9 mouse cellular contexts compared by ENCODE assay signal in genomic region chr5:140508686-140509085, GRCm38 (mm10). TPM values are rescaled to one million over a fixed set of nuclear protein-coding genes. Genes with fewer than 3 reads are reported as not detected.
DNase-seq lines count a peak whose midpoint lies in the region; ATAC-seq lines count a peak whose summit lies in the region.
"Had no signal": no experiment of that assay in that cellular context is flagged by ENCODE, and none has a peak within 500 bp of the region (broad histone marks: within the 10 kb centered on the region; RNA-seq: fewer than 3 reads in every experiment).

No protein-coding gene starts in this region.

- H3K4me2 ChIP-seq in kidney, embryonic 14.5 days (replicated peaks; ENCODE audit: low read depth, low read length), result no peak overlapping the region
- H3K4me2 ChIP-seq in midbrain, embryonic 15.5 days, result no peak overlapping the region

- ATAC-seq in kidney, embryonic 14.5 days (ENCODE audit: low FRiP score, low TSS enrichment), result no peak
- no peak for ATAC-seq in midbrain, embryonic 15.5 days (replicated peaks)

- H3K27ac ChIP-seq in kidney, embryonic 14.5 days (ENCODE audit: low read depth, low read length), result 0 out of 2 replicates have a peak overlapping the region, but pooled peaks have one; percentile 42
- H3K27ac ChIP-seq in embryonic facial prominence, embryonic 10.5 days (replicated peaks), result peak overlapping the region; percentile 62
- peak overlapping the region; percentile 63 for H3K27ac ChIP-seq in limb, embryonic 10.5 days
- H3K27ac ChIP-seq in midbrain, embryonic 15.5 days, result no peak overlapping the region

- WGBS in kidney, embryonic 14.5 days, result 34% methylated on average over 8 of the region's 8 CpGs
- 40% methylated on average over 8 of the region's 8 CpGs for WGBS in embryonic facial prominence, embryonic 10.5 days
- 35% methylated on average over 8 of the region's 8 CpGs for WGBS in limb, embryonic 10.5 days
- whole genome bisulfite sequencing in midbrain, embryonic 15.5 days, result 38% methylated on average over 8 of the region's 8 CpGs

- H3K36me3 ChIP-seq in kidney, embryonic 14.5 days (ENCODE audit: control insufficient read depth, insufficient read depth, low read length), result no peaks in the 10 kb centered on the region
- H3K36me3 ChIP-seq in embryonic facial prominence, embryonic 10.5 days (replicated peaks), result peaks cover 9% of the 10 kb centered on the region
- peaks cover 12% of the 10 kb centered on the region; the same call in 1 of the 2 replicates for H3K36me3 ChIP-seq in limb, embryonic 10.5 days
- H3K36me3 ChIP-seq in midbrain, embryonic 15.5 days (replicated peaks), result no peaks in the 10 kb centered on the region

- H3K9me3 ChIP-seq in kidney, embryonic 14.5 days (ENCODE audit: control insufficient read depth, low read length), result no peaks in the 10 kb centered on the region
- no peaks in the 10 kb centered on the region for H3K9me3 ChIP-seq in embryonic facial prominence, embryonic 10.5 days
- H3K9me3 ChIP-seq in limb, embryonic 10.5 days (replicated peaks), result no peaks in the 10 kb centered on the region
- no peaks in the 10 kb centered on the region for H3K9me3 ChIP-seq in midbrain, embryonic 15.5 days

- no peak overlapping the region for H3K9ac ChIP-seq in kidney, embryonic 14.5 days (ENCODE audit: low read depth, low read length)
- no peak overlapping the region for H3K9ac ChIP-seq in midbrain, embryonic 15.5 days

- intact Hi-C loops in left cerebral cortex, postnatal 14 days (cut with DNase I), result loop anchor here (5.0 kb wide), 1 partner anchor 91 kb away; the partner anchor contains the start of gene Eif3b

- no peaks in the 10 kb centered on the region for H3K27me3 ChIP-seq in kidney, embryonic 14.5 days (ENCODE audit: control insufficient read depth, insufficient read depth, low read length)
- H3K27me3 ChIP-seq in embryonic facial prominence, embryonic 10.5 days (replicated peaks; ENCODE audit: low read depth, poor library complexity, severe bottlenecking), result no peaks in the 10 kb centered on the region
- H3K27me3 ChIP-seq in limb, embryonic 10.5 days (ENCODE audit: low read depth, poor library complexity, severe bottlenecking), result no peaks in the 10 kb centered on the region
- H3K27me3 ChIP-seq in midbrain, embryonic 15.5 days (replicated peaks), result no peaks in the 10 kb centered on the region; the same call in 1 of the 2 replicates

- DNase-seq in kidney, adult 18-20 months, result no peak
- DNase-seq in embryonic facial prominence, embryonic 10.5 days (ENCODE audit: low spot score), result peak; percentile 30
- DNase-seq in limb, embryonic 10.5 days (ENCODE audit: low spot score), result peak; percentile 48
- peak; percentile 55 to 64 for DNase-seq in natural killer cell, adult 2 months (ENCODE audit: low spot score in 2 of 2)
- no peak for DNase-seq in left cerebral cortex, postnatal 14 days (ENCODE audit: low spot score in 2 of 2)
- no peak for DNase-seq in layer of hippocampus, postnatal 14 days (ENCODE audit: low spot score in 2 of 2)

- peaks cover 47% of the 10 kb centered on the region for H3K4me1 ChIP-seq in kidney, embryonic 14.5 days (ENCODE audit: control insufficient read depth, insufficient read depth, low read length)
- peaks cover 63% of the 10 kb centered on the region for H3K4me1 ChIP-seq in embryonic facial prominence, embryonic 10.5 days
- peaks cover 65% of the 10 kb centered on the region for H3K4me1 ChIP-seq in limb, embryonic 10.5 days
- H3K4me1 ChIP-seq in midbrain, embryonic 15.5 days, result peaks cover 53% of the 10 kb centered on the region

- no peak overlapping the region for H3K4me3 ChIP-seq in kidney, embryonic 14.5 days (ENCODE audit: low read length)
- 0 out of 2 replicates have a peak overlapping the region, but pooled peaks have one; percentile 21 for H3K4me3 ChIP-seq in embryonic facial prominence, embryonic 10.5 days
- H3K4me3 ChIP-seq in limb, embryonic 10.5 days, result no peak overlapping the region
- H3K4me3 ChIP-seq in midbrain, embryonic 15.5 days, result no peak overlapping the region

RNA-seq across cellular contexts. Expression of gene Chst12, which starts 3.3 kb away (rescaled TPM):
- polyA plus RNA-seq in kidney, embryonic 14.5 days (2014; fragmentation: Nextera tagmentation; extraction: Ambion mirVana), result 13.3 and 17.5 TPM in 2 replicates
- 15.7 and 16.8 TPM in 2 replicates for polyA plus RNA-seq in embryonic facial prominence, embryonic 10.5 days (2016; fragmentation: Nextera tagmentation; extraction: Ambion mirVana)
- 20.7 and 20.9 TPM in 2 replicates for polyA plus RNA-seq in limb, embryonic 10.5 days (2016; fragmentation: Nextera tagmentation; extraction: Ambion mirVana)
- 10 to 100 TPM; 19.7 to 19.8 TPM for total RNA-seq in left cerebral cortex, postnatal 14 days (2021)
- total RNA-seq in layer of hippocampus, postnatal 14 days (2021), result 10 to 100 TPM; 17.9 to 18.2 TPM
- polyA plus RNA-seq in midbrain, embryonic 15.5 days (2015; fragmentation: Nextera tagmentation; extraction: Ambion mirVana), result 24.7 and 25.1 TPM in 2 replicates

RNA-seq across cellular contexts. Expression of gene Grifin, which starts 56.2 kb away (rescaled TPM):
- polyA plus RNA-seq in kidney, embryonic 14.5 days (2014; fragmentation: Nextera tagmentation; extraction: Ambion mirVana), result 0.34 TPM in 1 of 2 replicates, not detected in the other
- polyA plus RNA-seq in embryonic facial prominence, embryonic 10.5 days (2016; fragmentation: Nextera tagmentation; extraction: Ambion mirVana), result not detected in 2 replicates
- polyA plus RNA-seq in limb, embryonic 10.5 days (2016; fragmentation: Nextera tagmentation; extraction: Ambion mirVana), result not detected in 2 replicates
- total RNA-seq in left cerebral cortex, postnatal 14 days (2021), result not detected
- total RNA-seq in layer of hippocampus, postnatal 14 days (2021), result not detected
- polyA plus RNA-seq in midbrain, embryonic 15.5 days (2015; fragmentation: Nextera tagmentation; extraction: Ambion mirVana), result 0.41 TPM in 1 of 2 replicates, not detected in the other
- total RNA-seq: left cerebral cortex, postnatal 10 days had no signal

Comparison
In these comparisons a context has a peak if more than half of its experiments do, and no peak if none do; other contexts are left out.
1. DNase-seq: peak in embryonic facial prominence, embryonic 10.5 days (single experiment), limb, embryonic 10.5 days (single experiment) and natural killer cell, adult 2 months (2 of 2); none in kidney, adult 18-20 months (single experiment), left cerebral cortex, postnatal 14 days (0 of 2) and layer of hippocampus, postnatal 14 days (0 of 2).